Comparison of ENCODE assay signal across 23 mouse cellular contexts in genomic region chr16:77799709-77800108, GRCm38 (mm10).
DNase-seq lines count a peak whose midpoint lies in the region; ATAC-seq and TF ChIP-seq lines count a peak whose summit lies in the region.
"Had no signal": no experiment of that assay in that cellular context is flagged by ENCODE, and none has a peak within 500 bp of the region (broad histone marks: within the 10 kb centered on the region; RNA-seq: fewer than 3 reads in every experiment).

No protein-coding gene starts in this region.

- H3K4me2 ChIP-seq in forebrain, embryonic 14.5 days (ENCODE audit: low read length) = no peak overlapping the region
- no peak overlapping the region for H3K4me2 ChIP-seq in forebrain, embryonic 13.5 days
- peak overlapping the region; percentile 29; the same call in 1 of the 2 replicates for H3K4me2 ChIP-seq in heart, embryonic 14.5 days (ENCODE audit: low read length)
- H3K4me2 ChIP-seq in embryonic facial prominence, embryonic 14.5 days (ENCODE audit: low read depth, low read length) = peak overlapping the region; percentile 11; the same call in 1 of the 2 replicates
- H3K4me2 ChIP-seq: embryonic facial prominence, embryonic 13.5 days; intestine, embryonic 15.5 days; limb, embryonic 12.5 days; liver, embryonic 12.5 days; midbrain, embryonic 13.5 days had no signal

- H3K9me3 ChIP-seq in forebrain, embryonic 14.5 days (replicated peaks; ENCODE audit: control insufficient read depth, low read length) = no peaks in the 10 kb centered on the region
- no peaks in the 10 kb centered on the region for H3K9me3 ChIP-seq in forebrain, embryonic 13.5 days (replicated peaks)
- no peaks in the 10 kb centered on the region for H3K9me3 ChIP-seq in heart, embryonic 14.5 days (ENCODE audit: control insufficient read depth, low read length)
- H3K9me3 ChIP-seq in embryonic facial prominence, embryonic 14.5 days (ENCODE audit: control insufficient read depth, low read length) = no peaks in the 10 kb centered on the region
- H3K9me3 ChIP-seq: embryonic facial prominence, embryonic 13.5 days; intestine, embryonic 15.5 days; limb, embryonic 12.5 days; liver, embryonic 12.5 days; midbrain, embryonic 13.5 days had no signal

- H3K36me3 ChIP-seq in forebrain, embryonic 14.5 days (ENCODE audit: control insufficient read depth, insufficient read depth, low read length) = no peaks in the 10 kb centered on the region
- no peaks in the 10 kb centered on the region for H3K36me3 ChIP-seq in forebrain, embryonic 13.5 days (ENCODE audit: poor library complexity, severe bottlenecking)
- H3K36me3 ChIP-seq in heart, embryonic 14.5 days (ENCODE audit: control insufficient read depth, insufficient read depth, low read length) = no peaks in the 10 kb centered on the region
- no peaks in the 10 kb centered on the region for H3K36me3 ChIP-seq in heart, adult 2 months (ENCODE audit: control insufficient read depth, insufficient read depth, low read length)
- no peaks in the 10 kb centered on the region for H3K36me3 ChIP-seq in embryonic facial prominence, embryonic 14.5 days (ENCODE audit: control insufficient read depth, insufficient read depth, low read length)
- H3K36me3 ChIP-seq: embryonic facial prominence, embryonic 13.5 days; intestine, embryonic 15.5 days; limb, embryonic 12.5 days; liver, embryonic 12.5 days; midbrain, embryonic 13.5 days had no signal

- no peak overlapping the region for H3K27ac ChIP-seq in forebrain, embryonic 14.5 days (ENCODE audit: low read depth, low read length)
- H3K27ac ChIP-seq in forebrain, embryonic 13.5 days = no peak overlapping the region
- H3K27ac ChIP-seq in heart, embryonic 14.5 days (replicated peaks in 1 of 2; ENCODE audit: control insufficient read depth in 1 of 2, insufficient read depth in 1 of 2, low read depth in 2 of 2, low read length in 2 of 2) = no peak overlapping the region
- H3K27ac ChIP-seq in heart, adult 2 months = no peak overlapping the region
- H3K27ac ChIP-seq in embryonic facial prominence, embryonic 14.5 days (replicated peaks; ENCODE audit: low read depth, low read length) = no peak overlapping the region
- H3K27ac ChIP-seq: embryonic facial prominence, embryonic 13.5 days; intestine, embryonic 15.5 days; limb, embryonic 12.5 days; liver, embryonic 12.5 days; midbrain, embryonic 13.5 days had no signal

- no peak overlapping the region for H3K9ac ChIP-seq in forebrain, embryonic 14.5 days (ENCODE audit: low read length)
- no peak overlapping the region for H3K9ac ChIP-seq in forebrain, embryonic 13.5 days
- no peak overlapping the region for H3K9ac ChIP-seq in heart, embryonic 14.5 days (ENCODE audit: low read length)
- no peak overlapping the region for H3K9ac ChIP-seq in heart, adult 2 months (ENCODE audit: low read depth, low read length)
- H3K9ac ChIP-seq in embryonic facial prominence, embryonic 14.5 days (ENCODE audit: low read depth, low read length) = no peak overlapping the region
- H3K9ac ChIP-seq: embryonic facial prominence, embryonic 13.5 days; intestine, embryonic 15.5 days; limb, embryonic 12.5 days; liver, embryonic 12.5 days; midbrain, embryonic 13.5 days had no signal

- intact Hi-C loops in heart, adult 2 months (cut with DNase I) = no loop called here

- peak; percentile 44; the same call in 1 of the 2 replicates for ATAC-seq in forebrain, embryonic 14.5 days
- ATAC-seq in forebrain, embryonic 13.5 days = no peak
- no peak for ATAC-seq in heart, embryonic 14.5 days (ENCODE audit: insufficient number of reproducible peaks, insufficient read depth, low FRiP score, low read depth)
- ATAC-seq in embryonic facial prominence, embryonic 14.5 days (ENCODE audit: low read depth) = peak; percentile 41; the same call in 1 of the 2 replicates
- ATAC-seq: hindbrain, embryonic 16.5 days; intestine, embryonic 15.5 days; liver, embryonic 12.5 days; midbrain, embryonic 13.5 days had no signal

- TF ChIP-seq EP300 in heart, adult 2 months (IDR thresholded peaks at IDR 0.05; ENCODE audit: insufficient read depth, low read depth, low read length) = no peak

- TF ChIP-seq CTCF in heart, adult 2 months (IDR thresholded peaks at IDR 0.05) = no peak

- WGBS in forebrain, embryonic 14.5 days = 60% methylated on average over 5 of the region's 5 CpGs
- 70% methylated on average over 5 of the region's 5 CpGs for WGBS in forebrain, embryonic 13.5 days
- 41% methylated on average over 5 of the region's 5 CpGs for WGBS in heart, embryonic 14.5 days
- WGBS in heart, adult 2 months = 69% methylated on average over 5 of the region's 5 CpGs
- WGBS in embryonic facial prominence, embryonic 14.5 days = 44% methylated on average over 5 of the region's 5 CpGs

- H3K4me3 ChIP-seq in forebrain, embryonic 14.5 days (ENCODE audit: low read depth, low read length) = no peak overlapping the region
- H3K4me3 ChIP-seq in forebrain, embryonic 13.5 days = no peak overlapping the region
- H3K4me3 ChIP-seq in heart, embryonic 14.5 days (ENCODE audit: control insufficient read depth in 1 of 2, insufficient read depth in 1 of 2, low read depth in 1 of 2, low read length in 2 of 2) = no peak overlapping the region
- H3K4me3 ChIP-seq in heart, adult 2 months = no peak overlapping the region
- no peak overlapping the region for H3K4me3 ChIP-seq in embryonic facial prominence, embryonic 14.5 days (ENCODE audit: low read depth, low read length)
- H3K4me3 ChIP-seq: embryonic facial prominence, embryonic 13.5 days; intestine, embryonic 15.5 days; limb, embryonic 12.5 days; liver, embryonic 12.5 days; midbrain, embryonic 13.5 days had no signal

- no peak for TF ChIP-seq POLR2A in heart, adult 2 months (IDR thresholded peaks at IDR 0.05; ENCODE audit: insufficient read depth, low read depth, low read length)

- no peaks in the 10 kb centered on the region for H3K27me3 ChIP-seq in forebrain, embryonic 14.5 days (replicated peaks; ENCODE audit: control insufficient read depth, insufficient read depth, low read length)
- H3K27me3 ChIP-seq in forebrain, embryonic 13.5 days = no peaks in the 10 kb centered on the region
- H3K27me3 ChIP-seq in heart, embryonic 14.5 days (ENCODE audit: control insufficient read depth, insufficient read depth, low read length) = no peaks in the 10 kb centered on the region
- H3K27me3 ChIP-seq in heart, adult 2 months (ENCODE audit: control insufficient read depth, insufficient read depth, low read length) = no peaks in the 10 kb centered on the region
- no peaks in the 10 kb centered on the region for H3K27me3 ChIP-seq in embryonic facial prominence, embryonic 14.5 days (replicated peaks; ENCODE audit: control insufficient read depth, insufficient read depth, low read length)
- H3K27me3 ChIP-seq: embryonic facial prominence, embryonic 13.5 days; intestine, embryonic 15.5 days; limb, embryonic 12.5 days; liver, embryonic 12.5 days; midbrain, embryonic 13.5 days had no signal

- peak; percentile 44 for DNase-seq in forebrain, embryonic 14.5 days (ENCODE audit: low spot score)
- DNase-seq in heart, adult 2 months = no peak
- DNase-seq in NIH3T3 (ENCODE audit: low read depth) = peak; percentile 21
- peak; percentile 78 for DNase-seq in embryonic facial prominence, embryonic 14.5 days (ENCODE audit: low spot score)
- DNase-seq in ovary, postnatal 10 days (ENCODE audit: low spot score) = no peak
- DNase-seq in right cerebral cortex, postnatal 4 days = no peak
- DNase-seq: adrenal gland, postnatal 14 days; cerebellum, adult 9-11 months; kidney, adult 9 months; kidney, postnatal 14 days; lung, adult 18-20 months; retina, postnatal 1 day; right cerebral cortex, postnatal 25 days; thymus, adult 18-20 months; thymus, postnatal 36 days had no signal

- peaks cover 2% of the 10 kb centered on the region; the same call in 1 of the 2 replicates for H3K4me1 ChIP-seq in forebrain, embryonic 14.5 days (ENCODE audit: control insufficient read depth, insufficient read depth, low read length)
- H3K4me1 ChIP-seq in forebrain, embryonic 13.5 days = 0 out of 2 replicates have a peak, but pooled peaks cover 2% of the 10 kb centered on the region
- H3K4me1 ChIP-seq in heart, embryonic 14.5 days (ENCODE audit: control insufficient read depth in 2 of 2, insufficient read depth in 2 of 2, low read length in 2 of 2) = no peaks in the 10 kb centered on the region
- H3K4me1 ChIP-seq in heart, adult 2 months (ENCODE audit: control insufficient read depth, insufficient read depth, low read length) = no peaks in the 10 kb centered on the region
- H3K4me1 ChIP-seq in embryonic facial prominence, embryonic 14.5 days (ENCODE audit: control insufficient read depth, insufficient read depth, low read length) = no peaks in the 10 kb centered on the region; the same call in 1 of the 2 replicates
- H3K4me1 ChIP-seq: embryonic facial prominence, embryonic 13.5 days; intestine, embryonic 15.5 days; limb, embryonic 12.5 days; liver, embryonic 12.5 days; midbrain, embryonic 13.5 days had no signal

- no peaks in the 10 kb centered on the region for H3K79me2 ChIP-seq in heart, adult 2 months (replicated peaks; ENCODE audit: control insufficient read depth, insufficient read depth, low read length)

Comparison
In these comparisons a context has a peak if more than half of its experiments do, and no peak if none do; other contexts are left out.
1. ATAC-seq: peak in forebrain, embryonic 14.5 days (single experiment) and embryonic facial prominence, embryonic 14.5 days (single experiment); none in forebrain, embryonic 13.5 days (single experiment) and heart, embryonic 14.5 days (single experiment).
2. DNase-seq: peak in forebrain, embryonic 14.5 days (single experiment), NIH3T3 (single experiment) and embryonic facial prominence, embryonic 14.5 days (single experiment); none in heart, adult 2 months (0 of 2), ovary, postnatal 10 days (single experiment) and right cerebral cortex, postnatal 4 days (single experiment).
3. H3K4me2 ChIP-seq: peak in heart, embryonic 14.5 days (single experiment) and embryonic facial prominence, embryonic 14.5 days (single experiment); none in forebrain, embryonic 14.5 days (single experiment) and forebrain, embryonic 13.5 days (single experiment).